Mouse (Mus musculus): ENCODE data around the gene Usp8. TPM values are rescaled to one million over a fixed set of nuclear protein-coding genes. Genes with fewer than 3 reads are reported as not detected.

Usp8 gene
- total and polyA plus RNA-seq, 3 experiments: 24.1 to 41.5 (median 24.2) TPM

DNA sequence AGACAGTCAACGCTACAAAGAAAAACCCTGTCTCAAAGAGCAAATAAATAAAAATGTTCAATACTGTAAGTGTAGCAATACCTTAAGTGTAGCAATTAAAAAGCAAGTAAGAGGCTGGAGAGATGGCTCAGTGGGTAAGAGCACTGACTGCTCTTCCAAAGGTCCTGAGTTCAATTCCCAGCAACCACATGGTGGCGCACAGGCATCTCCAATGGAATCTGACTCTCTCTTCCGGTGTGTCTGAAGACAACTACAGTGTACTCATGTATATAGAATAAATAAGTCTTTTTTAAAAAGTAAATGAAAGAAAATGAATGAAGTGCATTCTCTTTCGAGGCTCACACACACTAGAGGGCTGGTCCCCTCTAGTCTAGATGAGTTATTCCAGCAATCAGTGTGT is 61.1 kb downstream of the Usp8 start:
- H3K79me2 ChIP-seq (replicated peaks; ENCODE audit: control insufficient read depth, extremely low read depth, insufficient read depth, poor library complexity, severe bottlenecking): no peaks in the 10 kb centered on the region
- H3K9ac ChIP-seq (ENCODE audit: insufficient read depth, low read depth): no peak overlapping the region
- no peak overlapping the region for H3K4me2 ChIP-seq (ENCODE audit: insufficient read depth, low read depth, poor library complexity, severe bottlenecking)
- peaks cover 0 to 11% of the 10 kb centered on the region in 2 experiments; a peak in 1 of 4 replicates for H3K4me1 ChIP-seq (ENCODE audit: control insufficient read depth in 1 of 2, insufficient read depth in 2 of 2)
- H3K9me3 ChIP-seq (replicated peaks; ENCODE audit: low read length): peaks cover 2% of the 10 kb centered on the region
- H3K36me3 ChIP-seq (replicated peaks in 1 of 2; ENCODE audit: control insufficient read depth in 1 of 2, insufficient read depth in 1 of 2, low read length in 1 of 2): peaks cover 3 to 24% of the 10 kb centered on the region in 2 experiments
- no peaks in the 10 kb centered on the region for H3K27me3 ChIP-seq (replicated peaks)
- dilution Hi-C loops (cut with MboI; ENCODE audit: extremely low pct_ligation_motif_present, extremely low pct_unique_long_range_greater_than_20kb, low sequenced_read_pairs) (no loop called here), in situ Hi-C loops (cut with MboI; ENCODE audit: low pct_ligation_motif_present, low pct_unique_long_range_greater_than_20kb, low sequenced_read_pairs) (no loop called here)
- no peak for DNase-seq (ENCODE audit: extremely low read depth)
- no peak overlapping the region for H3K4me3 ChIP-seq (replicated peaks in 1 of 3; ENCODE audit: low read depth in 2 of 3, low read length in 2 of 3, poor library complexity in 1 of 3)
- no peak overlapping the region for H3K27ac ChIP-seq (ENCODE audit: insufficient read depth, low read depth)
- TF ChIP-seq RAD21 (IDR thresholded peaks at IDR 0.05; ENCODE audit: low read depth, low read length) (peak; percentile 14), CTCF (conservative IDR thresholded peaks at IDR 0.05 in 1 of 2, IDR thresholded peaks at IDR 0.05 in 1 of 2; ENCODE audit: low read depth in 2 of 2, low read length in 2 of 2) (peak in 1 of 2 experiments; percentile 45; a peak in 2 of 4 replicates), MAZ (IDR thresholded peaks at IDR 0.05; ENCODE audit: low read depth, low read length) (no peak), SMC3 (IDR thresholded peaks at IDR 0.05; ENCODE audit: low read depth, low read length) (peak; percentile 23)

- no peaks in the 10 kb centered on the region for H3K79me2 ChIP-seq (replicated peaks; ENCODE audit: control insufficient read depth, extremely low read depth, insufficient read depth, poor library complexity, severe bottlenecking)
- H3K27me3 ChIP-seq (replicated peaks): no peaks in the 10 kb centered on the region
- in situ Hi-C loops (cut with MboI; ENCODE audit: low pct_ligation_motif_present, low pct_unique_long_range_greater_than_20kb, low sequenced_read_pairs): no loop called here
Measured at GRCm38 (mm10) chr2:126769431-126770181, 62.5 kb downstream of the Usp8 start.

GRCm38 (mm10) chr2:126772217-126772616 is 65.1 kb downstream of the Usp8 start:
- Histone ChIP-seq H3K79me2 (replicated peaks; ENCODE audit: control insufficient read depth, extremely low read depth, insufficient read depth, poor library complexity, severe bottlenecking) (no peaks in the 10 kb centered on the region), H3K36me3 (replicated peaks in 1 of 2; ENCODE audit: control insufficient read depth in 1 of 2, insufficient read depth in 1 of 2, low read length in 1 of 2) (no peaks in the 10 kb centered on the region), H3K9me3 (replicated peaks; ENCODE audit: low read length) (peaks cover 2% of the 10 kb centered on the region), H3K27me3 (replicated peaks) (no peaks in the 10 kb centered on the region), H3K4me2 (ENCODE audit: insufficient read depth, low read depth, poor library complexity, severe bottlenecking) (no peak overlapping the region), H3K27ac (ENCODE audit: insufficient read depth, low read depth) (no peak overlapping the region), H3K4me3 (replicated peaks in 1 of 3; ENCODE audit: low read depth in 2 of 3, low read length in 2 of 3, poor library complexity in 1 of 3) (no peak overlapping the region), H3K9ac (ENCODE audit: insufficient read depth, low read depth) (no peak overlapping the region), H3K4me1 (ENCODE audit: control insufficient read depth in 1 of 2, insufficient read depth in 2 of 2) (no peaks in the 10 kb centered on the region)
- peak; percentile 24 for DNase-seq (ENCODE audit: extremely low read depth)
- in situ Hi-C loops (cut with MboI; ENCODE audit: low pct_ligation_motif_present, low pct_unique_long_range_greater_than_20kb, low sequenced_read_pairs): no loop called here
- no peak for TF ChIP-seq PAX5 (IDR thresholded peaks at IDR 0.05; ENCODE audit: low read length)
- no peak for TF ChIP-seq EP300 (IDR thresholded peaks at IDR 0.05; ENCODE audit: low read length)
- no peak for TF ChIP-seq CHD2 (IDR thresholded peaks at IDR 0.05; ENCODE audit: low read length)
- no peak for TF ChIP-seq ZKSCAN1 (IDR thresholded peaks at IDR 0.05; ENCODE audit: borderline replicate concordance, low read depth, low read length)
- TF ChIP-seq MYC (IDR thresholded peaks at IDR 0.05; ENCODE audit: low read depth, low read length): no peak
- no peak for TF ChIP-seq JUN (IDR thresholded peaks at IDR 0.05; ENCODE audit: insufficient read depth, low read depth, low read length)
- no peak for TF ChIP-seq UBTF (IDR thresholded peaks at IDR 0.05; ENCODE audit: low read depth, low read length)
- TF ChIP-seq E2F4 (IDR thresholded peaks at IDR 0.05; ENCODE audit: insufficient replicate concordance, low read depth, low read length): no peak
- TF ChIP-seq GABPA (IDR thresholded peaks at IDR 0.05; ENCODE audit: insufficient replicate concordance, low read depth, low read length): no peak
- dilution Hi-C loops (cut with MboI; ENCODE audit: extremely low pct_ligation_motif_present, extremely low pct_unique_long_range_greater_than_20kb, low sequenced_read_pairs): no loop called here

More at GRCm38 (mm10) chr2:126769431-126770181, 62.5 kb downstream of the Usp8 start:
- Histone ChIP-seq H3K27ac (ENCODE audit: insufficient read depth, low read depth) (no peak overlapping the region), H3K9ac (ENCODE audit: insufficient read depth, low read depth) (no peak overlapping the region), H3K4me2 (ENCODE audit: insufficient read depth, low read depth, poor library complexity, severe bottlenecking) (no peak overlapping the region), H3K36me3 (replicated peaks in 1 of 2; ENCODE audit: control insufficient read depth in 1 of 2, insufficient read depth in 1 of 2, low read length in 1 of 2) (peaks cover 3 to 13% of the 10 kb centered on the region in 2 experiments), H3K4me1 (ENCODE audit: control insufficient read depth in 1 of 2, insufficient read depth in 2 of 2) (no peaks in the 10 kb centered on the region), H3K9me3 (replicated peaks; ENCODE audit: low read length) (peaks cover 2% of the 10 kb centered on the region), H3K4me3 (replicated peaks in 1 of 3; ENCODE audit: low read depth in 2 of 3, low read length in 2 of 3, poor library complexity in 1 of 3) (no peak overlapping the region)
- dilution Hi-C loops (cut with MboI; ENCODE audit: extremely low pct_ligation_motif_present, extremely low pct_unique_long_range_greater_than_20kb, low sequenced_read_pairs): no loop called here
- DNase-seq (ENCODE audit: extremely low read depth): no peak
- TF ChIP-seq MYC (IDR thresholded peaks at IDR 0.05; ENCODE audit: low read depth, low read length): no peak
- TF ChIP-seq POLR2AphosphoS2 (IDR thresholded peaks at IDR 0.05; ENCODE audit: low read depth, low read length): no peak
- TF ChIP-seq BHLHE40 (IDR thresholded peaks at IDR 0.05; ENCODE audit: low read depth, low read length): no peak
- no peak for TF ChIP-seq RAD21 (IDR thresholded peaks at IDR 0.05; ENCODE audit: low read depth, low read length)
- TF ChIP-seq ZC3H11A (IDR thresholded peaks at IDR 0.05; ENCODE audit: low read depth, low read length): no peak
- no peak for TF ChIP-seq PAX5 (IDR thresholded peaks at IDR 0.05; ENCODE audit: low read length)
- TF ChIP-seq NELFE (IDR thresholded peaks at IDR 0.05; ENCODE audit: low read depth, low read length): no peak
- no peak for TF ChIP-seq MAX (IDR thresholded peaks at IDR 0.05; ENCODE audit: low read length)
- no peak for TF ChIP-seq GABPA (IDR thresholded peaks at IDR 0.05; ENCODE audit: insufficient replicate concordance, low read depth, low read length)
- no peak for TF ChIP-seq NRF1 (IDR thresholded peaks at IDR 0.05; ENCODE audit: low read depth, low read length)
- no peak for TF ChIP-seq USF2 (conservative IDR thresholded peaks at IDR 0.05; ENCODE audit: low read depth, low read length)
- no peak for TF ChIP-seq ETS1 (conservative IDR thresholded peaks at IDR 0.05; ENCODE audit: low read depth, low read length)
- no peak for TF ChIP-seq EP300 (IDR thresholded peaks at IDR 0.05; ENCODE audit: low read length)
- TF ChIP-seq SIN3A (IDR thresholded peaks at IDR 0.05; ENCODE audit: low read length): no peak
- no peak for TF ChIP-seq JUND (conservative IDR thresholded peaks at IDR 0.05; ENCODE audit: low read depth, low read length)
- no peak for TF ChIP-seq CHD2 (IDR thresholded peaks at IDR 0.05; ENCODE audit: low read length)
- no peak for TF ChIP-seq MEF2A (IDR thresholded peaks at IDR 0.05; ENCODE audit: borderline replicate concordance, low read depth, low read length)
- TF ChIP-seq UBTF (IDR thresholded peaks at IDR 0.05; ENCODE audit: low read depth, low read length): no peak
- no peak for TF ChIP-seq CTCF (conservative IDR thresholded peaks at IDR 0.05 in 1 of 2, IDR thresholded peaks at IDR 0.05 in 1 of 2; ENCODE audit: low read depth in 2 of 2, low read length in 2 of 2)
- no peak for TF ChIP-seq ZKSCAN1 (IDR thresholded peaks at IDR 0.05; ENCODE audit: borderline replicate concordance, low read depth, low read length)

Measured in CH12.LX (cell line).